Mouse (Mus musculus): ENCODE results near the gene Fsd1. TPM values are rescaled to one million over a fixed set of nuclear protein-coding genes. Genes with fewer than 3 reads are reported as not detected.
"Not testable (repeated sequence)": the region's sequence is repeated elsewhere in the genome, so short reads cannot be mapped to it uniquely, and the experiment has no call there.

Gene Fsd1
- 1 to 10 TPM; 4.1 to 9.2 TPM for total RNA-seq (2021)
- long read RNA-seq, experiment 1, partial matches to known transcripts: 0 of 5 reads
- long read RNA-seq, experiment 1, other reads (novel, unspliced or antisense): 1 of 5 reads
- long read RNA-seq, experiment 2, transcript Fsd1-201 (13 exons, 1,748 nt): major isoform, 9 of 10 reads
- long read RNA-seq, experiment 2, partial matches to known transcripts: 0 of 10 reads
- long read RNA-seq, experiment 2, other reads (novel, unspliced or antisense): 1 of 10 reads

DNA sequence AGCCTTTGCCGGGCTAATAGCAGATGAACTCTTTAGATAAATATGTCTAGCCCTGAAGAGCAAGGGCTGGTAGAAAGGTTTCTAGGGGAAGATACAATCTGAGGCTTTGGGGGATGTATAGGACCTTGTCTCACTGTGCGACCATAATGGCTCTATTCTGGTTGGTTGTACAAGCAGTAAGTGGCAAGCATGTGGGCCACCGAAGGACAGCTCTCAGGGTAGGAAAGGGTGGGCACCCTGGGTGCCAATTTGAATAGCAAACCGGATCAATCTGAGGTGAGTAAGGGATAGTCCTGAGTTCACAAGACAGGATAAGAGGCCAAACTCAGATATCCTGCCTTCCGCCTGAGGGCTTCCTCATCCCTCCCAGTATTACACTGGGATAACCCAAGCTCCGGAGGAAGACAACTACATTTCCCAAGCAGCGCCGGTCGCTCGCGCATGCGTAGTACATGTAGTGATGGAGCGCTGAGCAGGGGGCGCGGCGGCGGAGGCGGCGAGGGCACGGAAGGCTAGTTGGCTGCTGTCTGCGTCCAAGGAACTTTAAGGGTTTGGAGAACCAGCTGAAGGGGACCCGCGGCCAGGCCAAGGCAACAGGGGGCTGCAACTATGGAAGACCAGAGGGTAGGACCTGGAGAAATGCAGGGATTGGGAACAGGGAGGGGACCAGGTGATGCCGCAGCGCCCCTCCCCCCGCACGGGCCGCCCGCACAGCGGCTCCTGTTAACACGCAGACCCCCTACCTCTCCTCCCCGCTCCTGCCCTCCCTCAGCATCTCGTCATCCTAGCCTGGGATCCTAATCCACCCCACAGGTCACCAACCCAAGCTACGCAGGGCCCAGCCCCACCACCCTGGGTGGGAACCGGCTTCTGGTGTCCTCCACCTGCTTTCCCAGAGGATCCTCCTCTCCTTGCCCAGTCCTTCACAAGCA lies at the start of gene Fsd1:
Gene Fsd1, plus strand, starts transcription at position 480 of the 932 bp plus-strand sequence.
- DNase-seq (ENCODE audit: low spot score in 2 of 2): no peak

DNA sequence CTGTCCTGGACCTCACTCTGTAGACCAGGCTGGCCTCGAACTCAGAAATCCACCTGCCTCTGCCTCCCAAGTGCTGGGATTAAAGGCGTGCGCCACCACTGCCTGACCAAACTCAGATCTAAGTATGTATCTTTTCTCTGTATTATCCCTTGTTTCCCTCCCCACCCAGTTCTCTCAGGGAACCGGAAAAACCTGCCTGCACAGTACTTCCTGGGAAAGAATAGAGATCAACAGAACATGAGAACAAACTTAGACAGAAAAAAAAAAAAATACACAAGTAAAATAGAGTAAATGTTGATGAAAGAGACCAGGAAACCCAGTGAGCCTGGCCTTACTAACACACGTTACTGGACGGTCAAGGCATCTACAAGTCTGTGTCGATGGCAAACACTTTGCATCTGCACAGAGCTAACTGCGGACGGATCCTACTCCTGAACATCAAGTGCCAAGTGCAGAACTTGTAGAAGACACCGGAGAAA lies 41.9 kb upstream of the Fsd1 start:
- not testable (repeated sequence) for DNase-seq (ENCODE audit: low spot score in 2 of 2)

DNA sequence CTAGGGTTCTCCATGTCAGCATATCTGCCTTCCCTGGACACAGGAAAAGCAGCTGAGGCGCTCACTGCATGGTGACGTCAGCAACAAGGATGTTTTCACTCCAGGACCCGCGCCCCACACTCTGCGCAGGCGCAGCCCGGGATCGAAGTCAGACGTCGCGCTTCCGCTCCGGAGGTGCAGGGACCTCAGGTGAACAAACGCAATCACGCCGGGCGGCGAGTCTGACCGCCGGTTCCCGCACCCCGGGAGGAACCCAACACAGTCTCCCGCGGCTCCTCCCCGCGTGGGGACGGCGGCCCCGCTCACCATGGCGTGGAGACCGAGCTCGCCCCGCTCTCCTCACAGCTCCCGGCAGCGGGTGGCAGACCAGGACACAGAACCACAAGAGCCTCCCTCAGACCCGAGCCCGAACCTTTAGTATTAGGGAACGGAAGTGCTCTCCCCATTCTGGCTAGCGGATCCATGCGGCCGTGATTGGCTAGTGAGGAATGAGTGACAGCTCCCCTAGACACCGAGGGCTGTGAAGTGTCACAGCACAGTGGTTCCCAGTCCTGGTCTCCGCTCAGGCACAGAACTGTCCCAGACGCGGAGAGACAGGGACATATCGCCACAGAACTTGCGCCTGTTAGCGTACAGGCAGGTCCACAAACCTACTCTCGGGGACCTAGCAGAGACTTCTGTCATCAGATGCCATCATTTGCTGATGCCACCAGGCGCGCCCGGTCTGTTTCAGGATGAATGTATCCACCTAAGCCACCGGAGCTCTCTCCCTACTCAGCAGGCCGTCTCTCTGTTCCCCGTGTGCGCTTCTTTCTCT lies 41.2 kb upstream of the Fsd1 start:
- peak; percentile 78 to 81 for DNase-seq (ENCODE audit: low spot score in 2 of 2)

DNA sequence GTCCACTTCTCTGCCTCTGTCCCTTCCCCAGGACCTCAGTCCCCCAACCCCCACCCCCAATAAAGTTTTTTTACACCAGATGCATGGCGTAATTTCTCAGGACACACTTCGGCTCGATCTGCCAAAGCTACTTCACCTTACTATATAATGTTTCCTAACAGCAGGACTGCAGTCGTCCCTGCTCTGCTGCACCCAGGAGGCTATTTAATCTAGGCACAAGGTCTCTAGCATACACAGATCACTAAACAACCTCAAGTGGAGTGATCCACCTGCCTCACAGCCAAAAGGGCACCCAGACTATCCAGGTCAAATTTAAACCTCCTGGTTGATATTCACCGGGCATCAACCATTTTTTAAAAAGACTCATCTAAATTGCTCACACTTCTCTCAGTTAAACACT lies 40.6 kb upstream of the Fsd1 start:
- no peak for DNase-seq (ENCODE audit: low spot score in 2 of 2)

DNA sequence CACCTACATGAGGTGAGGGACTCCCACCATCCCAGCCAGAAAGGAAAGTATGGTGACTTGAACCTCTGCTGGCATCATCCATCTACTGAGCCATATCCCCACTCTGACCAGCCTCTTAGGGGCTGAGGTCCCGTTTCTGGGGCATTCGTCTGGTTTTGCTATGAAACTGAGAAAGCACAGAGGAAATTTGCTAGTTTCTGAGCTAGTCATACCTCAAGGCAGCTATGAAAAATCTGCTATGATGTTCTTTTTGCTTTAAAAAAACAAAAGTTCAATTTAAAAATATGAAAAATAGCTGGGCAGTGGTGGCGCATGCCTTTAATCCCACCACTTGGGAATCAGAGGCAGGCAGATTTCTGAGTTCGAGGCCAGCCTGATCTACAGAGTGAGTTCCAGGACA lies 37.7 kb upstream of the Fsd1 start:
- no peak for DNase-seq (ENCODE audit: low spot score in 2 of 2)

DNA sequence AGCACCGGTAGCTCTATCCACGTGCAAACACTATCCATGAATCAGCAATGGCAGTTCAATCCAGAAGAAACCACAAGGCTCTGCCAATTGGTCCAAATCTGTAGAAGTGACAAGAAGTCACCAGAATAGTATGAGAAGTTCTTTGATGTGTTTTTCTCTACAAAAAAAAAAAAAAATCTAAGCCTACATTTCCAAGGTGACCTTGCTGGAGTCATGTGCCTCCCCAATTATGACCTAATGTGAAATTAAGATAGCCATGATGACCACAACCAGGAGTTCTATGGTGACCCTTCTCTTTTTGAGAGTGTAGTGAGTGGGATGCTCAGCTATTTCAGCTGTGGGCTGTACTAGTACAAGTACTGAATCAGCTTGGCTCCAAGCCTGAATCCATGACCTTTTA lies 36.9 kb upstream of the Fsd1 start, which contains the start of gene Zfp119b:
Gene Zfp119b, minus strand, starts transcription at position 101 of the 400 bp plus-strand sequence.
- DNase-seq (ENCODE audit: low spot score in 2 of 2): no peak

DNA sequence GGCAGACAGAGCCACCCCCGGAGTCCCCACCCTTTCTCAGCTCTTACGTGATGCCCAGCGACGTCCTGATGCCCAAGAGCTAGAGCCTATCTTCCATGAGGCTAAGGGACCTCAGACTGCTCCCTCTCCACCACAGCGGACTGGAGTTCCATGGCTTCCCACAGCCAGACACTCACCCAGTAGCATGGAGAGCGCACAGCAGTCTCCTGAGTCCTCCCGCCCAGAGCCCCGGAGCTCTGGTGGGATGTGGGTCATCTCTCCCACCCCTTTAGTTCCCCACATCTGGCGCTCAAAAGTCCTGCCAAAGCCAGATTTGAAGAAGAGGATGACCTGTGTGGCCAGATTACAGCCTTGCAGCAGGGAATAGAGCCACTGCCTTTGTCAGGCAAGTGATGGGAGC lies 35.7 kb upstream of the Fsd1 start:
- no peak for DNase-seq (ENCODE audit: low spot score in 2 of 2)

DNA sequence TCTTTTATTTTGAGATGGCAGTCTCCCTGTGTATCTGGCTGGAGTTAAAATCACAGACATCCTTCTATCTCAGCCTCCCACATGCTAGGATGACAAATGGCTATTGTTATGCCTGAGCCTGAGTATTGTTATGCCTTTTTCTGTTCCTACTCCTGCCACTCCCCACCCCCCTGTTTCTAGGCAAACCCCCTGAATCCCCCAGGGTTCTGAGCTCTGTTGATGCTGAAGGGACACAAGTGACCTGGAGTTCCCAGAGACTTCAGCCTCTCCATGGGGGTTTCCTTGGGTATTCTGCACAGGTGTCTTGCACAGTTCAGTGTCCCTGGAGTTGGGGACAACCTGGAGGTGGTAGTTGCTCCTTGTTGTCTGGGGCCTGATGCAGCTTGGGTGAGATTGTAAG lies 34.3 kb upstream of the Fsd1 start:
- DNase-seq (ENCODE audit: low spot score in 2 of 2): no peak

DNA sequence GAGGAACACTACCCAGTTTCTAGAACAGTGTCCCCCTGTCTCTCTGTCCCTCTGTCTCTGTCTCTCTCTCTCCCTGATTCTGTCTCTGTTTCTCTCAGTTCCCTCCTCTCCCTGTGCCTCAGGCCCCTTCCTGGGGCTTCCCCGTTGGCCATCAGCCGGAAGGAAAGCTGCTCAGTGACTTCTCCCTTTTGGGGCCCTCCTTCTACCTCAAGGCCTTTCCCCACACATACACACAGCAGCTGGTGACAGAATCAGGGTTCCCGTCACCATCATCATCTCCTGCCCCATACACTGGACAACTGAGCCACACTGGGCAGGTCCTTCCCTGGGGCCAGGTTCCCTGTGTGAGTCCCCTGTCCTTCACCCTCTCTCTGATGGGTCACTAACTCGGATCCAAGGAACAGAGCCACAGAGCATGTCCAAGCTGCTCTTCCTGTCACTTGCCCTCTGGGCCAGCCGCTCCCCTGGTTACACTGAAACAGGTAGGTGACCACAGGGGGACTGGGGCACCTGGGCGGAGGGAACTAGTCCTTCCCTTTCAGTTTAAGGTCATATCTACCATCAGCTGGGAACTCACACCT lies 33.8 kb upstream of the Fsd1 start, which contains the start of gene Ebi3:
Gene Ebi3, plus strand, starts transcription at position 194 of the 581 bp plus-strand sequence.
- DNase-seq (ENCODE audit: low spot score in 2 of 2): peak in 1 of 2 experiments; percentile 1

DNA sequence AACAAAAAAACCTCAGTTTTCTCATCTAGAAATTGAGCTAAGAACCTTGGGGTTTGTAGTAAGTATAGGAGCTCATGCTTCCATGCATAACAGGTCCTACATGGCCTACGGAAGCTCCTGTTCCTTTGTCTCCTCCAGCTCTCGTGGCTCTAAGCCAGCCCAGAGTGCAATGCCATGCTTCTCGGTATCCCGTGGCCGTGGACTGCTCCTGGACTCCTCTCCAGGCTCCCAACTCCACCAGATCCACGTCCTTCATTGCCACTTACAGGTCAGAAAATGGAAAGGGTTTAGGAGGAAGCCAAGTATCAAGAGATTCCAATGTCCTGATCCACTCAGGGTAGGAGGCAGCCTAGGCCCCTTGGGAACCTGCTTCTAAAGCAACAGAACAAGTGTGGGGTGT lies 32.6 kb upstream of the Fsd1 start:
- peak in 1 of 2 experiments; percentile 2 for DNase-seq (ENCODE audit: low spot score in 2 of 2)

DNA sequence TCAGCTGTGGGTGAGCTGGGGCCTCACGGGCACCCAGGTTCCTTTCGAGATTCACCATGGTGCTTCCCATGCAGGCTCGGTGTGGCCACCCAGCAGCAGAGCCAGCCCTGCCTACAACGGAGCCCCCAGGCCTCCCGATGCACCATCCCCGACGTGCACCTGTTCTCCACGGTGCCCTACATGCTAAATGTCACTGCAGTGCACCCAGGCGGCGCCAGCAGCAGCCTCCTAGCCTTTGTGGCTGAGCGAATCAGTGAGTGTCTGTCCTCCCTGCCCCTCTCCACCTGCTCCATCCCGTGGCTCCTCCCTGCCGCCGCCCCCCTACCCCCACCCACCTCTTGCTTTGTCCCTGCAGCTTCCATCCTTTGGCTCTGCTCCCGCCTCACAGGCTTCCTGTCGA lies 32.1 kb upstream of the Fsd1 start:
- DNase-seq (ENCODE audit: low spot score in 2 of 2): peak in 1 of 2 experiments; percentile 1

DNA sequence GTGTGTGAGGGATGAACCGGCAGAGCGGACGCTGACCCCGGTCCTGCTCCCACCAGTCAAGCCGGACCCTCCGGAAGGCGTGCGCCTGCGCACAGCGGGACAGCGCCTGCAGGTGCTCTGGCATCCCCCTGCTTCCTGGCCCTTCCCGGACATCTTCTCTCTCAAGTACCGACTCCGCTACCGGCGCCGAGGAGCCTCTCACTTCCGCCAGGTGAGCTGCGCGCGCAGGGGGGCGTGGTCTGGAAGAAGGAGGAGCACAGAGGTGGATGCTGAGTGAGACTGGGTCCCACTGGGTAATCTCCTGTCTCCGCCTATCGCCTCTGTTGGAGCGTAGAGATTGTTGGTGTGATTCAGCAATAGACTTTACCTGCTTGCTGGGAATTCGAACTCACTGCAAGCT lies 30.2 kb upstream of the Fsd1 start:
- peak; percentile 3 to 6 for DNase-seq (ENCODE audit: low spot score in 2 of 2)

DNA sequence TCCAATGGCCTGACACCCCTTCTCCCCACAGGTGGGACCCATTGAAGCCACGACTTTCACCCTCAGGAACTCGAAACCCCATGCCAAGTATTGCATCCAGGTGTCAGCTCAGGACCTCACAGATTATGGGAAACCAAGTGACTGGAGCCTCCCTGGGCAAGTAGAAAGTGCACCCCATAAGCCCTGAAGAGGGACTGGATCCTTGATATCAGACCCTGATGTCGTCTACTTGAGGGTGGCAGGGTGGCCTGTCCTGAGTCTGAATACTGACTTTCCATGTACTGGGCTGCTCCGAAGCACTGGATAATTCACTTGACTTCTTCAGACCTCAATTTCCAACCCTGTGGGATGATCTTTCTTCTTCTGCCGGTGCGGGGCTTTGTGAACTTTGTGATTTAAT lies 29.7 kb upstream of the Fsd1 start:
- DNase-seq (ENCODE audit: low spot score in 2 of 2): peak; percentile 2 to 3

DNA sequence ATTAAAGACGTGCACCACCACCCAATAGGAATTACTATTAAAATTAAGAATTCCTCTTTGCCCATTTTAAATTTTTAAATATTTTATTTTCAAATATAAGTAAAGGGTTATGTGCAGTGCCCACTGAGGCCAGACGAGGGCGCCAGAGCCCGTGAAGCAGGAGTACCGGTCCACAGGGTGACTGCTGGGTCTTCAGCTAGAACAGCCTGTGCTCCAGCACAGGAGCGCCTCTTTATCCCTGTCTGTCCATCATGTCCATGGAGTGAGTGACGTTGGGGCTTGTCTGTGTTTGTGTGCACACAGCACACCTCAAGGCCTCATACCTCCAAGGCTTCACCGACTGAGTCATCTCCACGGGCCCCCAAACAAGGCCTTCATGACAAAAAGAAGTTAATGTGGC lies 29.1 kb upstream of the Fsd1 start:
- peak; percentile 33 to 60 for DNase-seq (ENCODE audit: low spot score in 2 of 2)

DNA sequence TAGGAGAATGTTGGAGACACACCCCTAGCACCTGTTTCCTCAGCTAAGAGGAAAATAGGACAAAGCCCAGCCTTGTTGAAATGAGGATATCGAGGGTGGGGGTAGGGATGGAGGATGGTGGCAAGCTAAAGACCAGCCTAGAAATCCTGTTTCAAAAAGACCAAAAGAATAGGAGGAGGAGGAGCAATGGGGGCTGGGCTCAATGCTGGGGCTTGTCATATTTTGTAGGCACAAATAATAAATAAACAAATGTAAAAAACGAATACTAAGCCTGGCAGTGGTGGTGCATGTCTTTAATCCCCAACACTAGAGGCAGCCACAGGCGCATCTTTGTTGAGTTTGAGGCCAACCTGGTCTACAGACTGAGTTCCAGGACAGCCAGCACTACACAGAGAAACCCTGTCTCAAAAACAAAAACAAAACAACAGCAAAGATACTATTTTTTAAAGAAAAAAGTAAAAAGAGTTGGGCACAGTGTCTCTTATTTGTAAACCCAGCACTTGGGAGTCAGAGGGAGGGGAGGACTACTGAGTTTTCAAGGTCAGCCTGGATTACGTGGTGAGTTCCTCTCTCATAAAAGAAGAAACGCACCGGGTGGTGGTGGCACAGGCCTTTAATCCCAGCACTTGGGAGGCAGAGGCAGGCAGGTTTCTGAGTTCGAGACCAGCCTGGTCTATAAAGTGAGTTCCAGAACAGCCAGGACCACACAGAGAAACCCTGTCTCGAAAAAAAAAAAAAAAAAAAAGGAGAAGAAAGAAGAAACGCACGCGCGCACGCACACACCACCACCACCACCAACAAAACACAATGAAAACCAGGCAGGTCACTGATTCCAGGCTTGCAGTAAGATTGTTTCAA lies 28.4 kb upstream of the Fsd1 start:
- peak in 1 of 2 experiments; percentile 2 for DNase-seq (ENCODE audit: low spot score in 2 of 2)

DNA sequence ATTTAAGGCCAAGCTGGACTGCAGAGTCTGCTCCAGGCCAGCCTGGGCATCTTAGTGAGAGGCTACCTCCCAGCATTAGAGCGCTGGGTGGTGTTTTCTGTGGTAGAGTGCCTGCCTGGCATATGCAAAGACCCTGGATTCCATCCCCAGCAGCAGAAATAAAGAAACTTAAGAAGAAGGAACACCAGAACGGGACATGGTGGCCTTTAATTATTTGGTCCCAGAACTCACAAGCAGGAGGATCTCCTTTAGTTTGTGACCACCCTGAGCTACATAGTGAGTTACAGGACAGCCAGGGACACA lies 27.8 kb upstream of the Fsd1 start:
- no peak for DNase-seq (ENCODE audit: low spot score in 2 of 2)

DNA sequence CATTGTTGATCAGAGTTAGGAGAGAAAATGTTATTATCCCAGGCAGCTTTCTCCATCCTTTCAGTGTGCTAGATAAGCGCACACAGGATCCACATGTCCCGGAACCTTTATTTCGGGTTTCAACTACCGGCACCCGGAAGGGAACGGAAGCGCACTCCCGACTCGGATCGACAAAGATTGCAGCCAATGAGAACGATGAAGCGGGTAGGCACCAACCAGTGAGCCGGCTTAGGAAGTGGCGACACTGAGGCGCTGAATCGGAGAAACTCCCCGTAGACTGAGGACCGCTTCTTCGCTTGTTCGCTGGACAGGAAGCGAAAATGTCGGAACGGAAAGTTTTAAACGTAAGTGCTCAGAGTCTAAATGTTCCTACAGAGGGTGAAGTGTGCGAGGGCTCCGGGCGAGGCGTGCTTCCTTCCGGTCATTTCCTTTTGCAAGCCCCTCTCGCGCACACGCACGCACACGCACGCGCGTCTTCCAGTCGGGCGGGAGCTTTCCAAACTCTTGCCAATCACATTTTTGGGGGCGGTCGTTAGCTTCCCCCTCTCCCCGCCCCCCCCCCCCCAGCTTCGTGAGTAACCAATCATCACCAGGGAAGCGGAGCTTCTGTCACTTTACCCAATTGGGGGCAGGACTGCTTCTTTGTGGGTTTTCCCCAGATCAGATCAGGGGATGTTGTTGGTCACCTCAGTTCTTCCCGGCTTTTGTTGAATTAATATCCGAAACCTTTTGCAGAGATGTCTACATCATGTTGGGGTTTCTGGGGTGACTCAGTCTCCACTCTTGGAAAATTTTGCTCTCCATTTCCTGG lies 27.2 kb upstream of the Fsd1 start, which contains the start of gene Yju2:
Gene Yju2, plus strand, starts transcription at position 182 of the 811 bp plus-strand sequence.
- DNase-seq (ENCODE audit: low spot score in 2 of 2): peak; percentile 80 to 86

DNA sequence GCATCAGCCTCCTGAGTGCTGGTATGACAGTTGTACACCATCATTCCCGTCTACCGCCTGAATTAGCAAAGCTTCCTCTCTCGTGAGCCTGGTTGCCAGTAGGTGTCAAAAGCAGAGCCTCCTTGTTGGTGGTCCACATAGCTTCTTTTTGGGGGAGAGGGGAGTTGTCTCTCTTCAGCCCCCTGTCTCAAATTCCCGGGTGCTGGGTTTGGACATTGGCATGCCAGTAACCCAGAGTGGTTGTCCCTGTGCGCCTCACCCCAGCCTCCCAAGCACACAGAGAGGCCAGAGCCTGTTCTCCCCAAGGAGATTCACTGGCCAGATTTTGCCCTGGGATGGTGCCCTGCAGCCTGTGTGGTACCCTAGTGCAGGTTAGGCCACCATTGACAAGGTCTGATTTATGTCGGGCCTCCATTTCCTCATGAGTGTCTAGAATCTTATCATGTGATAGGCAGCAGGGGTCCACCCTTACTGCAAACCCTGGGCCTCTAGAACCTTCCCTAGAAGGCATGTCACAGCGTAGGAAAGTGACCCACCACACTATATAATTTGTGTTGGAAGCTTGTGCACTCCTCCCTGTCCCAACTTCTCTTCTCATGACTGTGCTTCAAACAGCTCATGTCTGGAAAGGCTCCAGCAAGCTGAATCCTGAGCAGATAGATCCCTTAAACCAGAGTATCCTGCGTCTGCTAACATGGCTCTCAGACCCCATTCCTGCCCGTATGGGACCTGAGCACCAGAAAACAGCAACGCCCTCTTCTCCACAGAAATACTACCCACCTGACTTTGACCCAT lies 26.2 kb upstream of the Fsd1 start:
- DNase-seq (ENCODE audit: low spot score in 2 of 2): no peak

Measured in adrenal gland, postnatal 4 days (tissue).